Comparison of ENCODE assay signal across 9 mouse cellular contexts in the genomic region with DNA sequence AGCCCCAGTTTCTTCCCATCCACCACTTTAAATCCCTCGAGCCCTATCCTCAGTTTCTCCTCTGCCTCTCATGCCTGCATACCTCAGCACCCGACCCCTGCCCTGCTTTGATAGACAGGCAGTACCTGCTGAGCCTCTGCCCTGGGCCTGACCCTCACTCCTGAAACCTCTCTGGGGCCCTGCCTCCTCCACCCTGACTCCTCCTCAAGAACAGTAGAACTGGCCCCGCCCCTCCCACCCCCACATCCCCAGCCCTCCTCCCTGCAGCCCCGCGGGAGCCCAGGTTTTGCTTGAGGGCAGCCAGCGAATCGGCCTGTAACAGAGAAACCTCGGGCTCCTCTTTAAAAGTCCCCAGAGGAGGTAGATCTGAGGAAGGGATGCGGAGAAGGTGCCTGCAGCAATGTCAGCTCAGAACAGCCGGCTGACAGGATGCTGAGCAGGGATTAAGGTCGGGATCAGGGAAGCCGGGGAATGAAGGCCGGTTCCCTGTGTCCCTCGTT. TPM values are rescaled to one million over a fixed set of nuclear protein-coding genes. Genes with fewer than 3 reads are reported as not detected.
DNase-seq lines count a peak whose midpoint lies in the region; ATAC-seq and TF ChIP-seq lines count a peak whose summit lies in the region.
"Had no signal": no experiment of that assay in that cellular context is flagged by ENCODE, and none has a peak within 500 bp of the region (broad histone marks: within the 10 kb centered on the region; RNA-seq: fewer than 3 reads in every experiment).

No protein-coding gene starts in this region.

- H3K9ac ChIP-seq in ES-Bruce4 (ENCODE audit: low read depth, poor library complexity, severe bottlenecking) = no peak overlapping the region
- peak overlapping the region; percentile 6; the same call in 1 of the 2 replicates for H3K9ac ChIP-seq in intestine, embryonic 14.5 days (ENCODE audit: low read length)

- no peak for TF ChIP-seq CTCF in ES-Bruce4 (IDR thresholded peaks at IDR 0.05; ENCODE audit: low read depth, low read length)
- no peak for TF ChIP-seq CTCF in layer of hippocampus, adult 2 months (conservative IDR thresholded peaks at IDR 0.05)

- 6% methylated on average over 14 of the region's 14 CpGs for WGBS in intestine, embryonic 14.5 days
- WGBS in midbrain, embryonic 10.5 days = 3% methylated on average over 14 of the region's 14 CpGs

- no peak overlapping the region for H3K27ac ChIP-seq in ES-Bruce4 (ENCODE audit: insufficient read depth, low read length)
- H3K27ac ChIP-seq in intestine, embryonic 14.5 days (ENCODE audit: low read depth) = 0 out of 2 replicates have a peak overlapping the region, but pooled peaks have one; percentile 22
- H3K27ac ChIP-seq in midbrain, embryonic 10.5 days (replicated peaks) = peak overlapping the region; percentile 55
- no peak overlapping the region for H3K27ac ChIP-seq in layer of hippocampus, adult 2 months

- H3K4me3 ChIP-seq in ES-Bruce4 (ENCODE audit: low read depth, low read length) = peak overlapping the region; percentile 30; the same call in 1 of the 2 replicates
- peak overlapping the region; percentile 6 for H3K4me3 ChIP-seq in intestine, embryonic 14.5 days (ENCODE audit: low read depth, low read length)
- H3K4me3 ChIP-seq in midbrain, embryonic 10.5 days = peak overlapping the region; percentile 32
- no peak overlapping the region for H3K4me3 ChIP-seq in layer of hippocampus, adult 2 months

- ATAC-seq in intestine, embryonic 14.5 days (replicated peaks; ENCODE audit: low FRiP score, low TSS enrichment, low read depth) = peak; percentile 85

- intact Hi-C loops in left cerebral cortex, postnatal 4 days (cut with DNase I) = no loop called here

- peaks cover 2% of the 10 kb centered on the region for H3K4me1 ChIP-seq in ES-Bruce4 (ENCODE audit: control insufficient read depth, insufficient read depth, low read length)
- H3K4me1 ChIP-seq in intestine, embryonic 14.5 days (replicated peaks; ENCODE audit: control insufficient read depth, insufficient read depth, low read length) = peaks cover 19% of the 10 kb centered on the region
- peaks cover 36% of the 10 kb centered on the region for H3K4me1 ChIP-seq in midbrain, embryonic 10.5 days

- H3K36me3 ChIP-seq in ES-Bruce4 (ENCODE audit: control insufficient read depth, insufficient read depth, low read length, poor library complexity, severe bottlenecking) = no peaks in the 10 kb centered on the region
- no peaks in the 10 kb centered on the region for H3K36me3 ChIP-seq in intestine, embryonic 14.5 days (ENCODE audit: control insufficient read depth, insufficient read depth, low read length)
- no peaks in the 10 kb centered on the region for H3K36me3 ChIP-seq in midbrain, embryonic 10.5 days

- no peaks in the 10 kb centered on the region for H3K9me3 ChIP-seq in ES-Bruce4 (replicated peaks; ENCODE audit: control insufficient read depth, insufficient read depth, low read length, poor library complexity, severe bottlenecking)
- H3K9me3 ChIP-seq in intestine, embryonic 14.5 days (ENCODE audit: control insufficient read depth, low read length) = no peaks in the 10 kb centered on the region
- H3K9me3 ChIP-seq in midbrain, embryonic 10.5 days (replicated peaks) = no peaks in the 10 kb centered on the region

- H3K4me2 ChIP-seq in intestine, embryonic 14.5 days (ENCODE audit: low read length) = peak overlapping the region; percentile 36

- DNase-seq in B cell, adult 2 months = peak; percentile 50 to 54
- DNase-seq in intestine, embryonic 14.5 days (ENCODE audit: low spot score) = no peak
- DNase-seq in midbrain, embryonic 10.5 days (ENCODE audit: low spot score) = peak; percentile 60
- no peak for DNase-seq in urinary bladder, postnatal 14 days (ENCODE audit: low spot score)
- no peak for DNase-seq in layer of hippocampus, adult 2 months (ENCODE audit: low spot score in 2 of 2)
- DNase-seq in right cerebral cortex, postnatal 36 days (ENCODE audit: low spot score in 2 of 2) = no peak
- no peak for DNase-seq in left cerebral cortex, postnatal 4 days
- DNase-seq: thymus, adult 18-20 months had no signal

- no peak for TF ChIP-seq EP300 in ES-Bruce4 (IDR thresholded peaks at IDR 0.05; ENCODE audit: insufficient read depth, low read depth, low read length)

- TF ChIP-seq POLR2A in ES-Bruce4 (IDR thresholded peaks at IDR 0.05; ENCODE audit: insufficient read depth, low read length) = no peak

- H3K27me3 ChIP-seq in ES-Bruce4 (ENCODE audit: control insufficient read depth, insufficient read depth, low read length, poor library complexity, severe bottlenecking) = no peaks in the 10 kb centered on the region
- no peaks in the 10 kb centered on the region for H3K27me3 ChIP-seq in intestine, embryonic 14.5 days (replicated peaks; ENCODE audit: control insufficient read depth, insufficient read depth, low read length)
- H3K27me3 ChIP-seq in midbrain, embryonic 10.5 days (ENCODE audit: low read depth, poor library complexity, severe bottlenecking) = peaks cover 54% of the 10 kb centered on the region

RNA-seq across cellular contexts. Expression of gene Foxp4, which starts 22.5 kb away (rescaled TPM):
- polyA plus RNA-seq in ES-Bruce4 (2011; ENCODE audit: insufficient read depth, insufficient read length, low read depth, missing spikeins) = 44.2 and 52.3 TPM in 2 replicates
- 30.3 and 32.4 TPM in 2 replicates for polyA plus RNA-seq in intestine, embryonic 14.5 days (2014; fragmentation: Nextera tagmentation; extraction: Ambion mirVana)
- 21.8 and 25.5 TPM in 2 replicates for polyA plus RNA-seq in midbrain, embryonic 10.5 days (2016; fragmentation: Nextera tagmentation; extraction: Ambion mirVana)
- 10 to 100 TPM; 52.1 to 53.3 TPM for total RNA-seq in layer of hippocampus, adult 2 months (2021)
- total RNA-seq in left cerebral cortex, postnatal 4 days (2021) = 10 to 100 TPM; 78.3 to 89.0 TPM

Comparison
In these comparisons a context has a peak if more than half of its experiments do, and no peak if none do; other contexts are left out.
1. DNase-seq: peak in B cell, adult 2 months (2 of 2) and midbrain, embryonic 10.5 days (single experiment); none in intestine, embryonic 14.5 days (single experiment), urinary bladder, postnatal 14 days (single experiment), layer of hippocampus, adult 2 months (0 of 2), right cerebral cortex, postnatal 36 days (0 of 2) and left cerebral cortex, postnatal 4 days (single experiment).
2. H3K27ac ChIP-seq: peak in intestine, embryonic 14.5 days (single experiment) and midbrain, embryonic 10.5 days (single experiment); none in ES-Bruce4 (single experiment) and layer of hippocampus, adult 2 months (single experiment).